Mouse (Mus musculus) ovary, adult 18-20 months (tissue): ENCODE data around the gene Cbr1.
A peak's percentile ranks its signal among the peaks of the same experiment; 100 is the strongest.
"Not testable (repeated sequence)": the region's sequence is repeated elsewhere in the genome, so short reads cannot be mapped to it uniquely, and the experiment has no call there.

Experiments
- DNase-seq: peaks from one replicate; pipeline ENCODE4 v3.0.0; 2022; ENCODE audit warnings: low spot score, mixed read lengths

Cbr1 gene

GRCm38 (mm10) chr16:93597551-93597950, 8.1 kb upstream of the Cbr1 start:
- no peak for DNase-seq

GRCm38 (mm10) chr16:93599461-93599860, 6.2 kb upstream of the Cbr1 start:
- no peak for DNase-seq

GRCm38 (mm10) chr16:93603439-93604212, 2.0 kb upstream of the Cbr1 start, which contains the start of gene Setd4:
Setd4 (minus strand) TSS chr16:93604063.
- DNase-seq: peak; percentile 87

- no peak for DNase-seq
Measured at GRCm38 (mm10) chr16:93604481-93604969, 1.1 kb upstream of the Cbr1 start.

- DNase-seq: no peak
Measured at GRCm38 (mm10) chr16:93606146-93606545, 493 bp downstream of the Cbr1 start.

- peak; percentile 78 for DNase-seq
Measured at GRCm38 (mm10) chr16:93607669-93608101, 2.0 kb downstream of the Cbr1 start.

- DNase-seq: no peak
Measured at GRCm38 (mm10) chr16:93608731-93609130, 3.1 kb downstream of the Cbr1 start.

- no peak for DNase-seq
Measured at GRCm38 (mm10) chr16:93609796-93610195, 4.1 kb downstream of the Cbr1 start.

- DNase-seq: no peak
Measured at GRCm38 (mm10) chr16:93610961-93611360, 5.3 kb downstream of the Cbr1 start.

GRCm38 (mm10) chr16:93615118-93615870, 9.6 kb downstream of the Cbr1 start:
- DNase-seq: no peak

- DNase-seq: not testable (repeated sequence)
Measured at GRCm38 (mm10) chr16:93623759-93624158, 18.1 kb downstream of the Cbr1 start.

GRCm38 (mm10) chr16:93624671-93625070, 19.0 kb downstream of the Cbr1 start:
- no peak for DNase-seq

GRCm38 (mm10) chr16:93626745-93627144, 21.1 kb downstream of the Cbr1 start:
- no peak for DNase-seq

GRCm38 (mm10) chr16:93627761-93628400, 22.2 kb downstream of the Cbr1 start, which contains the start of gene Gm5678:
Gm5678 (plus strand) TSS chr16:93628097.
- no peak for DNase-seq

GRCm38 (mm10) chr16:93644006-93644405, 38.4 kb downstream of the Cbr1 start:
- DNase-seq: no peak

- DNase-seq: no peak
Measured at GRCm38 (mm10) chr16:93648441-93649183, 43.0 kb downstream of the Cbr1 start.
